Mouse (Mus musculus): ENCODE results near the gene Gfi1b.

The Gfi1b gene

GRCm38 (mm10) chr2:28622521-28623124 lies 841 bp upstream of the Gfi1b start:
- DNase-seq (ENCODE audit: low spot score), result peak; percentile 67

DNA sequence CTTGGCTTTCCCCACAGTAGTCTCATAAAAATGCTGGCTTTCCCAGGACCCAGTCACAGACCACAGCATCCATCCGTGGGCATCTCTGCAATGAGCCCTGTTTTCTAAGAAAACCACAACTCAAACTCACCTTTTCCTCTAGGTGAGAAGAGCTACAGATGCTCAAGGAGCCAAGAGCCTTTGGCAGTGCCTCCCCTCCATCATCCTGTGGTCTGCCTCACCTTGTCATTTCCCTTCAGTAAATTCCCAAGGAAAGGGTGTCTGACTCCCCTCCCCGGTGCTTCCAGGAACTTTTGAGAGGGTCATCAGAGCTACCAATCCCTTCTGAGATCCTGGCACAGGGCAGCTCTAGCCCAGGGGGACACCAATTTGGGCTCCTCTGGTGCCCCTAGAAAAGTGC lies 671 bp downstream of the Gfi1b start:
- no peak for DNase-seq (ENCODE audit: low spot score)

DNA sequence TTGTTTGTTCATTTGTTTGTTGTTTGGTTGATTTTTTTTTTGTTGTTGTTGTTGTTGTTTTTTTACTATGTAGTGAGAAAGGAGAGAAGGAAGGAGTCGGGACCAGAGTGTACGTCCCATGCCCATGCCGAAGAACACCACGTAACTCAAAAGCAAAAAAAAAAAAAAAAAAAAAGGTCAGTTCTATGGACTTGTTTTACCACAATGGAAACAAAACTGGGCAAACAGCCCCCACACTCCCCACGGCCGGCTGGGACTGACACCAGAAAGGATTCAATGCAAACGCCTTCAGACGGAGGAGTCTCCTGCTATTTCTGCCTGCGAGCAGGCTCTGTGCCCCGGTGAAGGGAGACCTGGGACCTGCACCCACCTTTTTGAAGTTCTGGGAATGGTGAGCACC lies 1.3 kb downstream of the Gfi1b start:
- no peak for DNase-seq (ENCODE audit: low spot score)

DNA sequence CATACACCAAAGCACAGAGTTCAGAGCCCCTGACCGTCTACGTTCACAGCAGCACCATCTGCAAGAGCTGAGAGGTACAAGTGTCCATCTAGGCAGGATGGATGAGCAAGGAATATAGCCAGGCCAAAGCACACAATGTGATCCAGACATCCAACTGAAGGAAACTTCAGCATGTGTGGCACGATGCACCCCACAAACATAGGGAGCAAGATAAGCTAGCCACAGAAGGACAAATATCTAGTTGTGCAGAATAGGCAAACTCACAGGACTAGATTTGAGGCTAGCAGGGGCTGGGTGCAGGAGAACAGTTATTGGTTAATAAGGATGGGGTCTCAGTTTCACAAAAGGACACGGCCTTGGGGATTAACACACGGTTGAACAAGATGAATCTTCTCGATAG lies 2.4 kb downstream of the Gfi1b start:
- no peak for DNase-seq (ENCODE audit: low spot score)

- no peak for DNase-seq (ENCODE audit: low spot score)
Measured at GRCm38 (mm10) chr2:28618777-28619336, 2.9 kb downstream of the Gfi1b start.

GRCm38 (mm10) chr2:28617498-28618486 lies 4.0 kb downstream of the Gfi1b start:
- DNase-seq (ENCODE audit: low spot score), result no peak

- DNase-seq (ENCODE audit: low spot score), result no peak
Measured at GRCm38 (mm10) chr2:28616874-28617273, 4.9 kb downstream of the Gfi1b start.

GRCm38 (mm10) chr2:28616358-28616757 lies 5.4 kb downstream of the Gfi1b start:
- DNase-seq (ENCODE audit: low spot score), result peak; percentile 51

DNA sequence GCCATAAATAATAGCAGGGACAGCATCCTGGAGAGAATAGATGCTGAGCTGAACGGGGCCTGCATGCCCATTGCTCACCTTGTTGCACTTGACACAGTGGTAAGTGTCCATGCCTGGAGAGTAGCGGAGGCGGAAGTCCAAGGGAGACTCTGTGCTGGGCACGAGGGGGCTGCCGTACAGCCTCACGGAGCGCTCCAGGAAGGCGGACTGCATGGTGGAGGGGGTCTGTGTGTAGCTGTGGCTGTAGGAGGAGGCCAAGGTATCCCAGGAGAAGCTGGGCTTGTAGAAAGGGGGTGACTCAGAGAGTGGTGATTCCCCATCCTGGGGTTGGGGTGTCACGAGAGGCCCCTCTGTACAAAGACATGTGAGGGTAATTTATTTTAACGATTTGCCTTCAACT lies 8.2 kb downstream of the Gfi1b start:
- DNase-seq (ENCODE audit: low spot score), result no peak

DNA sequence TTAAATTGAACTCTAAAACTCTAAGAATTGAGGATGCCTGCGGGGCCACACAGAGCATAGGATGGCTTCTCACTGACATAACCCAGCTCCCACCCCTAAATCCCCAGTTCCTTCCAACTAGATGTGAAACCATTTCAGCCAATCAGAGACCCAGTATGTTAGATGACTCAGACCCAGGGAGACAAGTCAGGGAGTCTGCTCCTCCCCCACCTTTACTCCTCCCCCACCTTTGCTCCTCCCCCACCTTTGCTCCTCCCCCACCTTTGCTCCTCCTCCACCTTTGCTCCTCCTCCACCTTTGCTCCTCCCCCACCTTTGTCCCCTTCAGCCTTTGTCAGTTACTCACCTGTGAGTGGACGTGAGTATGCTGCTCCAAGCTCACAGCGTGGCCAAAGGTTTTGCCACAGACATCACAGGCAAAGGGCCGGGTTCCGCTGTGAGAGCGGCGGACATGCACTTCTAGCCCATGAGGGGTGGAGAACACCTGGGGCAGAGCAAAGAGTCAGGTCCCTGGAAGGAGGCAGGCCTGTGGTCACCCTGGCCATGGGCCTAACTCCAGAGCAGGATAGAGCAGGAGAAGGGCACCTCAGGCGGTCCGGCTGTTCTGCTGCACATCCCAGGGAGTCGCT lies 9.2 kb downstream of the Gfi1b start:
- no peak for DNase-seq (ENCODE audit: low spot score)

- DNase-seq (ENCODE audit: low spot score), result no peak
Measured at GRCm38 (mm10) chr2:28611407-28611787, 10.4 kb downstream of the Gfi1b start.

DNA sequence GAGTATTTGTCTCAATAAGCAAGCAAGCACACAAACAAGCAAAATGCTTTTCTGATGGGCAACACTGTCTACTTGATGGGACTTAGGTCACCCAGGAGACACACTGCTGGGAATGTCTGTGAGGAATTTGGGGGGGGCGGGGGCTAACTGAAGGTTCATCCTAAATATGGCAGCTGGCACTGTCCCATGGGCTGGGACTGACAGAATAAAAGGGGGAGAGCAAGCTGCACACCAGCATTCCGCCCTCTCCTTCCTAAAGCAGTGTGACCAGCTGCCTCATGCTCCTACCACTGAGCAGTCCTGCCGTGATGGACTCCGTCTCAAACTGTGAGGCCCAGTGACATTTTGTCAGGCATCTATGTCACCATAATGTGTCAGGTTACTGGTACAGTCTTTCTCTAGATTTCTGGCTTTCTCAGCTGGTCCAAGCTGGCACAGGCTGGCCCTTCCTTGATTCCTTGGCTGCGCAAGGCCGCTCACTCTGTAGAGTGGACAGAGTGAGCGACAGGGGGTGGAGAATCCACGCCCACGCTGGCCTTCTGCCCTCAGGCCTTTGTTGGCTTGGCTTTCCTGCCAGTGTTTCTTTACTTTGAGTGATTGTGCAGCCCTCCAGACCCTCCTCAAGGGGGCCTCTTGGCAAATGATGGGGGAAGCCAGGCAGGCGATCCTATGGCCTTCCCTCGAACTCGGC lies 10.9 kb downstream of the Gfi1b start:
- DNase-seq (ENCODE audit: low spot score), result no peak

GRCm38 (mm10) chr2:28609851-28610250 lies 11.9 kb downstream of the Gfi1b start:
- no peak for DNase-seq (ENCODE audit: low spot score)

GRCm38 (mm10) chr2:28607341-28608165 lies 14.2 kb downstream of the Gfi1b start:
- DNase-seq (ENCODE audit: low spot score), result no peak

GRCm38 (mm10) chr2:28606601-28607340 lies 15.0 kb downstream of the Gfi1b start:
- DNase-seq (ENCODE audit: low spot score), result no peak

GRCm38 (mm10) chr2:28605789-28606541 lies 15.8 kb downstream of the Gfi1b start:
- no peak for DNase-seq (ENCODE audit: low spot score)

DNA sequence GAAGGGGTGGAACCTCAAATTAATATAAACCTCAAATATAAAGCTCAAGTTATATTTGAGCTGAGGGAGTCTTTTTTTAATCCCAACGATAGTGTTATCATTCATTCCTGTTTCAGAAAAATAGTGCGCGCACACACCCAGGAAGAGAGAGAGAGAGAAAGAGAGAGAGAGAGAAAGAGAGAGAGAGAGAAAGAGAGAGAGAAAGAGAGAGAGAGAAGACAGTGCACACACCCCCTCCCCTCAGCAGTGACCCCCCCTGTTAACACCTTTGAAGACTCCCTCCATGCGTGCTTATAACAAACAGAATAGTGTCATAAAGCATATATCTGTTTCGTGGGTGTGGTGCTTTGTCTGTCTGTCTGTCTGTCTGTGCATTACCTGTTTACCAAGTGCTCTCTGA lies 18.2 kb downstream of the Gfi1b start:
- DNase-seq (ENCODE audit: low spot score), result no peak

DNA sequence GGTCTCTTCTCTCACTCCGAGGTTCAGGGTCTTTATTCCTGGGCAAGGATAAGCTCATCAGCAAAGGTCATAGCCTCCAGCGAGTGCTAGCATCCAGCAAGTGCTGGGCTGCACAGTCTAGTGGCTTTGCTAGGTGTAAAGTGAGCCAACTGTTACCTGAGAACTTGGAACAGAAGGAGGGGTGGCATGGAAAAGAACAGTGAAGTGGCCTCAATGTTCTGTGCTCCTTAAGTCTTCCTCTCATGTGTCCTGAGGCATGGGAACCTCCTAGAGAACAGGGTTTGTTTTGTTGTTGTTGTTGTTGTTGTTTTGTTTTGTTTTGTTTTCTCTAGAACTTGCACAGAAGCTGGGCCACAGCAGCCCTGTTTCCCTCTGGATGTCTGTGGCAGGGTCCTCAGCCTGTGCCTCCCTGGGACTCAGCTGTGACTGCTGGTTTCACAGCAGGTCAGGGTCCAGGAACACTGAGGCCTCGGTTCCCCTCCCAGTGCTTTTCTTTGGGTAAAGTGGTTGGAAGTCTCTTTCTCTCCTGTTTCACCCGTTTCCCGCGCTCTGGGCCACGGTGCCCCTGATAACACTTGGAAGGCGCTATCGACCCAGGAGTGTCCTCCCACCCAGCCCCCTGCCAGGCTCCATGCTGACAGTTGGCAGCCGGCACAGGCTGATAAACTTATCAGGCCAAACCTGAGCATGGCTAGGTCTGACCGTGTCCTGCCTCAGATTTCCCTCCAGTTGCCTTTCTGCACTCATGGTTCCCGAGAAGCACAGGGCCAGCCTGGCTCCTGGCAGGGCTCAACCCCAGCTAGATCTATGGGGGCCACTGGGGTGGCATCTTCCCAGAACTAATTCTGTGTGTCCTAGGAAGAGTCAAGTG lies 19.8 kb downstream of the Gfi1b start:
- DNase-seq (ENCODE audit: low spot score), result no peak

- DNase-seq (ENCODE audit: low spot score), result no peak
Measured at GRCm38 (mm10) chr2:28599569-28599900, 22.2 kb downstream of the Gfi1b start.

Measured in embryo, embryonic 10 days (tissue).